Mouse (Mus musculus): Measurements from ENCODE around the gene St6galnac1. TPM values are rescaled to one million over a fixed set of nuclear protein-coding genes. Genes with fewer than 3 reads are reported as not detected.
"Not testable (repeated sequence)": the region's sequence is repeated elsewhere in the genome, so short reads cannot be mapped to it uniquely, and the experiment has no call there.

St6galnac1 gene
- total RNA-seq, 2 experiments from 2014 or later = not detected

DNA sequence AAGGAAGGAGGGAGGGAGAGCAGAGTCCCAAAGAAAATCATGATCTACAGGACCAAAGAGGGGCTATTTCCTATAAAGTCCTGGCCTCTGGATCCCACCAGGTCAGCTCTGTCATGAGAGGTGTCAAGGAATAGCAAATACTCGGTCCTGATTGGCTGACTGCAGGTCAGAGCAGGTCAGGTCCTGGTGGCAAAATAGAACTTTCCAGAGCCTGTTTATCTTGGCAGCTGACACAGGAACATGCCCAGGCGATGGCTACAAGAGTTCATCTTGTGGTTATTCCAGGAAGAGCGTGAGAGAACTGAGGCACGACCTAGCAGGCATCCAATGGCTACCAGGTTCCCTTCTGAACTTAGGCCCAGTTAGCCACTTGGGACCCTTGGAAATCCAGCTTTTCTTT lies 42.8 kb downstream of the St6galnac1 start:
- intact Hi-C loops (cut with DNase I) = loop anchor here (10.0 kb wide), 1 partner anchor 88 kb away; no protein-coding TSS in a partner anchor
- DNase-seq = no peak

DNA sequence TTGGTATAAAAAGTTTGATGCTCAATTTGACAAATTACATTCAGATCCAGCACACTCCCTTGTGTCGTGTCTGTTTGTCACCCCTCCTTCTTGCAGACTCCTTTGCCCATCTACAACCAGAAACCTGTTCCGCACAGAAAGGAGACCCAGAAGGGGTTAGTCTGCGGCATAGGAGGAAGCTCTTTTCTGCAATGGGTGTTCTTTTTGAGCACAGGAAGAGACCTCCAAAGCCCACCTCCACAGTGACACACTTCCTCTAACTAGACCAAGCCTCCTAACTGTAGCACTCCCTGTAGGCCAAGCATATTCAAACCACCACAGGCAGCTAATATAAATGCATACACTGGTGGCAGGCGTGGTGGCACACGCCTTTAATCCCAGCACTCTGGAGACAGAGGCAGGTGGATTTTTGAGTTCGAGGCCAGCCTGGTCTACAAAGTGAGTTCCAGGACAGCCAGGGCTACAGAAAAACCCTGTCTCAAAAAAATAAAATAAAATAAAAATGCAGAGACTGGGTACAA lies 44.2 kb downstream of the St6galnac1 start:
- DNase-seq = not testable (repeated sequence)
- intact Hi-C loops (cut with DNase I) = loop anchor here (10.0 kb wide), 1 partner anchor 86 kb away; no protein-coding TSS in a partner anchor

DNA sequence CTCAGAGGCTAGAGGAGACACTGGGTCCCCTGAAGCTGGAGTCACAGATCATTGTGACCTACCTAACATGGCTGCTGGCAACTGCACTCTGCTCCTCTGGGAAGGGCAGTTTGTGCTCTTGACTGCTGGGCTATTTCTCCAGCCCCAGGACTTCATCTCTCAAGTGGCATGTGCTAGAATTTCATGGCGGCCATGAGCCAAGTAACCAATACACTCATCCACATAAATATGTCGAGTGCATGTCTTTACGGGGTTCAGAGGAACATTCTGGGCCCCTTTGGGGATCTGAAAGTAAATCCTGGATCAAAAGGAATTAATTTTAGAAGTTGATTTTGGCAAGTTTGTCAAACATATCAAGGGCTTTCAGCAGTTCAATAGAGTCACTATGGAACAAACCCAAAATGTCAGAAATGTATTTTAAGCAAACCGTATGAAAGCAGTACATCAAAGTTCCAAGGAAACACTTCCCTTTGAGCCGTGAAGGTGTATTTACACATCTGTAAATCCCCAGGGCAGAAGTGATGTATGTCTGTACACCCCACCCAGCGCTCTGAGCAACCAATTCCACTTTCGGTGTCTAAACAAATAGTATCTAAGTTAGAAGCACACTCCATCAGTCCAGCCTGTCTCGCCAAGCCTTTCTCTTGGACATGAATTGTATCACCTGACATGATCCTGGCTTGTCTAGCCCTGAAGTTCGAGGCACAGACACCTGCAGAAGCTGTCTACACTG lies 45.9 kb downstream of the St6galnac1 start:
- intact Hi-C loops (cut with DNase I) = loop anchor here (10.0 kb wide), 1 partner anchor 85 kb away; no protein-coding TSS in a partner anchor
- no peak for DNase-seq

DNA sequence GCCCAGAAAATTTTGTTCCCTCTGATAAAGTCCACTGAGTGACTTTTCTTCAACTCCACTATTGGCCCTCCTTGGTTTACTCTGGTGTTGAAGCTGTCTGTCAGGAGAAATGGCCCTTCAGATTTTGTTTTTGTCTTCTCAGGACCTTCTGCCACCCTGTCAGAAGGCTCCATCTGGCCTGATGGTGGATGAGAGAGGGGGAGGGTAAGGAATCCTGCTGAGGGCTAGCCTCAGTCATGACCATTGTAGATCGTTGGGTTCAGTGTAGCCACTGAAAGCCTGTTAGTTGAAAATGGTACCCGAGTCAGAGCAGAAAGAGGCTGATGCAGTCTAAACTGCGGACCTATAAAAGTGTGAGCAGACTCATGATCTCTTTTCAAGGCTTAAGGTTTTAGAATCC lies 49.2 kb downstream of the St6galnac1 start:
- intact Hi-C loops (cut with DNase I) = no loop called here
- no peak for DNase-seq

DNA sequence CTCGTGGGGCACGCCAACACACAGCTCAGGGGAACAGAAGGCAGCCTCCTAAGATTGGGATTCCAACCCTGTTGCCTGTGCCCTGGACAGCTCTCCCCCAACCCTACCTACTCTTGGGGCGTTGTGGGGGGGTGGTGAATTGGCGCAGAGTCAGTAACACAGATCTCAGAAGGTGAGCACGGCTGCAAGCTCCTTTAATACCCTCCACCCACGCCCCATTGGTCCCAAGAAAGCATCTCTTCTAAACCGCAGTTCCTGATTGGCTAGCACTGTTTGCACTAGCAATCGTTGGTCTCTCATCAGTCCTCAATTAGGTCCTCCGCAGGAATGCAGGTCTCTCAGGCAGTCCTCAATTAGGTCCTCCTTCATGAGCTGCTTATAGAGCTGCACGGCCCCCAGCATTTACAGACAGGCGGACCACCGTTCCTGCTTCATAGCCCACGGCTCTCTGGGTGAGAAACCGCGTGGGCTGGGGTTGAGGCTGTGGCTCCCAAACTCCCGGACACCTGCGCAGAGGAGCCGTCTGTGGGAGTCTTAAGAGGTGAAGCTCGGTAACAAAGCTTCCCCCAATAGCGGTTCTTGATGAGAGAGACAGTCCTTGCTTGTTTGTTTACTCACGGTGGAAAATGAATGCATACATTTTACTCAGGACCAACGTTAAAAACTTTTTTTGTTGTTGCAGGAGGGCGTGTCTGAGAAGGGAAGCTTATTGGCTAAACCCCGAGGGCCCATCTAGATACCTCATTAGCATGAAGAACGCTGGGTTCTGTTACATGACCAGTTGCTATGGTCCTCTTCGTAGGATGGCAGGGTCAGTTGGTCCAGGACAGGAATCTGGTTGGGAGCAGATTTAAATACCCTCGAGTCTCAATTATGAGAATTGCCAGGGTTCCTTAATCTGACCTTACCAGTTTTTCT lies 50.0 kb downstream of the St6galnac1 start:
- intact Hi-C loops (cut with DNase I) = no loop called here
- DNase-seq = no peak

DNA sequence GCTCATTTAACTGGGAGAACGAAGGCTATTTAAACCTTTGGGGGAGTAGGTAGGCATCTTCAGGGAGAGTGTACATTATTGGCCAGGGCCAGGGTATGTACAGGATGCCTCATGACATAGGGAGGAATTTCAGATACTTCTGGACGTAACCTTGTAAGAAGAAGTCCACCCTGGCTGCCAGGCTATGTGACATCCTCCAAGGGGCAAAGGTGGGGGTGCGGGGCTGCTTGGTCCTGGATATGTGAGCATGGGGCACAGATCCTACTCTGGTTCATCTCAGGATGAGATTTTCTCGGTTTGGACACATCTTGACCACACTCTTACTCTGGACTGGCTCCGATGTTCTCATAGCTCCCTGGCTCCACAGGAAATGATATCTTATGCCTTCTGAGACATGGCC lies 52.2 kb downstream of the St6galnac1 start:
- intact Hi-C loops (cut with DNase I) = no loop called here
- no peak for DNase-seq

DNA sequence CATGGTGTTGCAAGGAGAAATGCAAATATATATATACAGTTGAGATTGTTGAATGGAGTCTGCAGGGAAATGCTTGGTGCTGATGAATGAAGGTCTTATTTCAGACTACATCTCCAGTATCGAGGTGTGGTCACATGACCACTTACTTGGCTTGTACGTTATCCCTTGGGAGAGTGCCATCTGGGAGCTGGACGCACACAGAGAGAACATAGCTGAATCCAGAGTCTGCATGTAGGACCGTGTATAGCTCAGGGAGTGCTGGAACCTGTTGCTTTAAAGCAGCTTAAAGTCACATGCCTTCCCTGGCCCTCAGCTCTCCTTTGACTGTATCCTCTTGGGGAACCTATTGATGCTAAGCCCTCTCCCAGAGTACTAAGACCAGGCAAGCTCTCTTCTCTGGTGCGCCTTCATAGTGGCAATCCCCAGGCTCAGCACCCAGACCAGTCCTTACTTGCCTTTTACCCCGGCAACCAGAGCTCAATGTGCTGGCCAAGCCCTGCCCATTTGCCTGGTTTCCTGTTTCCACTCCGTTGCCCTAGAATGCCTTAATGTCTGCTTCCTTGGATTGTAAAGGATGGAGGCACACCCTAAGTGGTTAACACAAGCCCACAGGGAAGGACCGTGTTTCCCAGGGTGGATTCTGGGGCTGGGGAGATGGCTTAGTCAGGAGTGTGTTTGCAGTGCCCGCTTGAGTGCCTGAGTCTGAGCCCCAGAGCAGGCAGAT lies 53.6 kb downstream of the St6galnac1 start:
- DNase-seq = peak in 1 of 2 experiments; percentile 17
- intact Hi-C loops (cut with DNase I) = loop anchor here (2.0 kb wide), 1 partner anchor 17 kb away; no protein-coding TSS in a partner anchor

DNA sequence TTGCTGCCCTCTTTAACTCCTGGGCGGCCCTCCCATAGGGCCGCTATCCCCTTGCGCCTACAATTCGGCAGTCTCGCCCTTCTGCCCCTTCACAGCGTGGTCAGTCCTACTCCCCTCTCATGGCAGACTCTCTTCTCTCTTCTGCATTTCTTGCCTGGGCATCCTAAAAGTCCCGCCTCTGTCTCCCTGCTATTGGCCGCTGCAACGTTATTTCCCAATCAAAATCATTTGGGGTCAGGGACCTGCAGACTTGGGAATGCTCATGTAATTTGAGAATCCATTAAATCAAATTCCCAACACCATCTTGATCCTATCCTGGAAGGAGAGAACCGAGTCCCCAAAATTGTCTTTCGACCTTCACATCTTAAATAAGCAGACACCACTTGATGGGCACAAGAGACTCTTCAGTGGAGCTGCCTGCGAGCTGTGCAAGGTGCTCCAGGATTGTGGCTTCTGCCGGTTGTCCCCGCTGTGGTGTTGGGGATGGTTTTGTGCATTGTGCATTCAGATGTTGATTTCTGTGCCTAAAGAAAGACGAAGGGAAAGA lies 54.9 kb downstream of the St6galnac1 start:
- no peak for DNase-seq
- intact Hi-C loops (cut with DNase I) = loop anchor here (2.0 kb wide), 1 partner anchor 16 kb away; no protein-coding TSS in a partner anchor

Other genes starting within 250 kb of the St6galnac1 start
- 1 to 10 TPM; 1.0 to 1.2 TPM for gene Sphk1, start 244.6 kb downstream of the St6galnac1 start, total RNA-seq (2021)
- 10 to 100 TPM; 28.5 to 29.7 TPM for gene Ube2o, start 194.1 kb downstream of the St6galnac1 start, total RNA-seq (2021)
- not detected for gene Aanat, start 189.1 kb downstream of the St6galnac1 start, total RNA-seq (2021)
- 10 to 100 TPM; 10.3 to 15.3 TPM for gene Rhbdf2, start 148.5 kb downstream of the St6galnac1 start, total RNA-seq (2021)
- gene Prcd, start 122.0 kb downstream of the St6galnac1 start, total RNA-seq (2021) = 1 to 10 TPM in 1 of 2 experiments, under 1 TPM in 1; 0.97 to 1.8 TPM
- gene Cygb, start 121.2 kb downstream of the St6galnac1 start, total RNA-seq (2021) = 10 to 100 TPM; 39.8 to 50.8 TPM
- gene Mxra7, start 52.5 kb upstream of the St6galnac1 start, total RNA-seq (2021) = 10 to 100 TPM; 18.1 to 21.1 TPM
- 10 to 100 TPM; 40.0 to 41.1 TPM for gene Mettl23, start 67.8 kb upstream of the St6galnac1 start, total RNA-seq (2021)
- gene Jmjd6, start 67.9 kb upstream of the St6galnac1 start, total RNA-seq (2021) = 10 to 100 TPM; 29.5 to 34.9 TPM
- 10 to 100 TPM; 30.3 to 33.5 TPM for gene Mfsd11, start 76.9 kb upstream of the St6galnac1 start, total RNA-seq (2021)
- 100 to 1,000 TPM in 1 of 2 experiments, 10 to 100 TPM in 1; 94.5 to 116 TPM for gene Srsf2, start 77.6 kb upstream of the St6galnac1 start, total RNA-seq (2021)
- gene Mgat5b, start 143.4 kb upstream of the St6galnac1 start, total RNA-seq (2021) = under 1 TPM in 1 of 2 experiments, not detected in 1; 0.24 TPM

Data from heart, postnatal 36 days (tissue).